Mouse (Mus musculus) brain, embryonic 14.5 days (tissue): ENCODE results near the gene Tmco4.

Experiments
- CTCF ChIP-seq: fragments of 200-500 bp; IDR thresholded peaks from 2 replicates; pipeline ENCODE4 v1.5.1; 2012; ENCODE audit warnings: inconsistent platforms, mild to moderate bottlenecking, moderate library complexity, borderline replicate concordance; ENCODE audit not compliant: insufficient read depth, insufficient read length; ENCODE audit errors: extremely low read depth
- POLR2A ChIP-seq: fragments of 200-500 bp; IDR thresholded peaks from 2 replicates; pipeline ENCODE4 v1.6.1; 2012; ENCODE audit warnings: mild to moderate bottlenecking, inconsistent platforms, borderline replicate concordance; ENCODE audit not compliant: poor library complexity, insufficient read depth, insufficient read length, severe bottlenecking; ENCODE audit errors: extremely low read depth

DNA sequence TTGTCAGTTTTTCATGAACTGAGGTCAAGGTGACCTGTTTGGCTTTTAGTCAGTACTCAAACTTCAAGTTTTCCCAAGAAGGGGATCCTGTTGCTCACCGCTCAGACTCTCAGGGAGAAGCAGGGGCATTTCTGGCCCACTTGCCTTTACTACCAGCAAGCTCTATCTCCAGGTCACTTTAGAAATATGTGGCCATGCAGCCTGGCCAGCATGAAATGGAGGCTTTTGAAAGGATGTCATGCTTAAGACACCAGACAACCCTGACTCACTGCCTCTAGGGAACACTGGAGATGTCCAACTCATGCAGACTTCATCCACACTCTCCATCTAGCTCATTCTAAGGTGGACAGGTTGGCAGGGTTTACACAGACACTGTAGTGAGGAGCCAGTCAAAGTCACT is 132.8 kb downstream of the Tmco4 start:
- TF ChIP-seq CTCF: no peak
- TF ChIP-seq POLR2A: no peak
